Mouse (Mus musculus) ovary, postnatal 14 days (tissue): ENCODE data around the gene Kcnt1.
A peak's percentile ranks its signal among the peaks of the same experiment; 100 is the strongest.
"Not testable (repeated sequence)": the region's sequence is repeated elsewhere in the genome, so short reads cannot be mapped to it uniquely, and the experiment has no call there.

Experiments used
- DNase-seq: peaks from one replicate; pipeline ENCODE4 v3.0.0; 2022; ENCODE audit warnings: low spot score

The Kcnt1 gene

DNA sequence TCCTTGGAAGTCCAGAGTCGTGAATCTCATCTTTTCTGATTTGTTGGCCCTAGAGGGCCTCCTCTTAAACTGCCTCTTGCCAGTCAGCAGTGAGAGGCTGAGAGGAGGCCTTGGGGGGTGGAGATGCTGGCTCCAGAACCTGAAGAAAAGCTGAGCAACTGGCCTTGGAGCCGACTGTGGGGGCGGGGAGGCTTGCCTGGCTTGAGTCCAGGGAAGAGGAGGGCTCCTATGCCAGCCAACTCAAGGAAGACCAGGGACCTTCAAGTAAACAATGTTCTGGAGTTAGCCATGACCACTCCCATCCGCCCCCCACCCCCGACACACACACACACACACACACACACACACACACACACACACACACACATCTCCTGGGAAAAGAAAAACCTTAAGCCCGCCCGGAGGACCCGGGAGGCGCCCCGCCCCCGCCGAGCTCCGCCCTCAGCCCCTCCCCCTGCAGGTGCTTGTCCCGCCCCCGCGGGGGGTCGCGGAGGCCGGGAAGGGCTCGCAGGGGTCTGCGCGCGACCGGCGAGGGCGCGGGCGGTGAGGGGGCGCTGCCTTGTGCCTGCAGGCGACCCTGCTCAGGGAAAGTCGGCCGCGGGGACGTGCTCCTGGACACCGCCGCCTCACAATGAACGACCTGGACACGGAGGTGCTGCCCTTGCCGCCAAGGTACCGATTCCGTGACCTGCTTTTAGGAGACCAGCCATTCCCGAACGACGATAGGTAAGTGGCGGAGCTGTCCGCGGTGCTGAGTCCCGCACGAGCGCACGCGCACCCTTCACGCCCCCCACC lies at the start of gene Kcnt1:
TSS of gene Kcnt1 (plus strand) at position 398 of the 795 bp plus-strand sequence.
- DNase-seq, result peak; percentile 53

DNA sequence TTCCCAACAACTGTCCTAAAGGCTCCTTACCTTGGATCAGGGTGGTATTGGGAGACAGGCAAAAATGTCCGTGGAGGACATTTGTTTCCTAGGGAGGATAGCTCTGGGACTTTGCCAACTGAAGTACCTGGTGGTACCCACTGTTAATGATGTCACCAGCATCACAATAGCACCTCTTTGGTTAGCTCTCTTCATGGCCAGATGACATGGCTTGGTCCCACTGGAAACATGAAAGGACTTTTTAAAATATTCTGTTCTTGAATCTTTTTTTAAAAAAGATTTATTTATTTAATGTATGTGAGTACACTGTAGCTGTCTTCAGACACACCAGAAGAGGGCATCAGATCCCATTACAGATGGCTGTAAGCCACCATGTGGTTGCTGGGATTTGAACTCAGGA lies 47.8 kb upstream of the Kcnt1 start, which contains the start of gene Glt6d1:
TSS of gene Glt6d1 (minus strand) at position 101 of the 400 bp plus-strand sequence.
- DNase-seq, result not testable (repeated sequence)

- no peak for DNase-seq
Measured at GRCm38 (mm10) chr2:25822806-25823205, 40.7 kb upstream of the Kcnt1 start, which contains the start of gene Lcn9. TSS of gene Lcn9 (plus strand) at chr2:25823153.

GRCm38 (mm10) chr2:25824751-25825150 lies 38.8 kb upstream of the Kcnt1 start:
- DNase-seq, result no peak

- no peak for DNase-seq
Measured at GRCm38 (mm10) chr2:25828344-25828947, 35.1 kb upstream of the Kcnt1 start.

DNA sequence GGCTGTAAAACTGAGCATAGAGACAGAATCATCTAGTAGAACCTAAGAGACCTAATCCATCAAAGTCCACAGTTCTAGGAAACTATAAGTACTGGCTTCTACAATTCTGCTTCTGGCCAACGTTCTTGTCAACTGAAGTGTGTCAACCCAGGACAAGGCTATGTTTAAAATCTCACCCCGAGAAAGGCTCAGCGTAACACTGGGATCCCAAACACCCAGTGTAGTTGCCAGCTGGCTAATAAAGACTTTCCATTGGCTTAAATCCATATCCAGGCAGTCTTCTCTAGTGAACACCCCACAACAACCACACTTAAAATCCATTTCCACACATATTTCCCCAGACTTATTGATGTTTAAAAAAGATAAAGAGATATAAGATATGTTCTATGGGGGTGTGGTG lies 32.7 kb upstream of the Kcnt1 start:
- no peak for DNase-seq

DNA sequence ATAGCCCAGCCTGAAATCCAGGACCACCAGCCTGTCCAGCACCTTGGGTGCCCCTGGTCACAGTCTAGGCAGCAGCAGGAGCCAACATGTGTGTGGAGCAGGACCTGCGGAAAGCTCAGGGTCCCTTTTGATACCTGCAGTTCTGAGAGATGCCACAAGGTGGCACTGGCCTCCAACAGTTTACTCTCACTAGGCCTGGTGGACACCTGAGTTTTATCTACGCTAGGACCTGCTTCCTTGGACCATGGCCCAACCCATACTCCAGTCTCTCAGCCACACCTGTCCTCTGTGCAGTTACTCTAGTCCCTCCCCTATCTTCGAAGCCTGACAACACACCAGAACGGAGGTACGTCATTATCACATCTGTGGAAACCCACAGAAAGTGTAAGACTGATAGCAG lies 27.2 kb upstream of the Kcnt1 start:
- peak; percentile 76 for DNase-seq

GRCm38 (mm10) chr2:25842161-25842560 lies 21.4 kb upstream of the Kcnt1 start:
- DNase-seq, result no peak

GRCm38 (mm10) chr2:25842758-25843157 lies 20.8 kb upstream of the Kcnt1 start:
- DNase-seq, result no peak

GRCm38 (mm10) chr2:25844097-25844496 lies 19.4 kb upstream of the Kcnt1 start:
- DNase-seq, result no peak

DNA sequence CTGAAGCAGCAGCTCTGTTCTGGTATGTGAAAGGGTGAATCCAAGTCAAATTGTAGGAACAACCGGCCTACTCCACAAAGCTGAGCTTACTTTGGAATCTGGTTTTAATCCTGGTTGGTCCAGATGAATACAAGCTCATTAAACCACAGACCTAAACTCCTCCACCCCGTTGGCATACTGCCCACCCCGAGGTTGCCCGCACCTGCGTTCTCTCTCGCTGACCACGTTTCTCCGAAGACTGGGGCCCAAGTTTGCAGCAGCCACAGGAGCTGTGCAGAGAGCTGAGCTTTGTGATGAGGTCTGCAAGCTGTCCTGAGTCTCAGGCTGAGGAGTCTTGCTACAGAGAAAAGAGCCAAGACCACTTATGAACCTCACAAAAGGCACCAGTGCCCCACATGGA lies 17.0 kb upstream of the Kcnt1 start:
- DNase-seq, result no peak

DNA sequence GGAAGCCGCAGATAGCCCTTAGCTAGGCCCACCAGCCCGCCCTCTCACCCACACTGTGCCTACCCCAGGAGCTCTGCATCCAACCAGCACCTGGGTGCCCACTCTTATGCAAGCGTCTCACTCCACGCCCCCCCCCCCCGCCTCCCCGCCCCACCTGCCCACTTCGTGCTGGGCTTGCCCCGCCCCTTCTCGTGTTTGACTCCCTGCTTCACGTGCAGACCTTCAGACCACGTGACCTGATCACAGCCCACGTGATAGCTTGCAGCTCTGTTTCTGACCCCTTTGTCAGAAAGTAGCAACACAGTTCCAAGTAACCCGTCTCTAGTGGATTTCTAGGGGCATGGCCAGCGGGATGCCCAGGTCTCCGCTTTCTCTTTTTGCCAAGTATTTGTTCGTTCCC lies 16.3 kb upstream of the Kcnt1 start, which contains the start of gene Sohlh1:
TSS of gene Sohlh1 (minus strand) at position 23 of the 400 bp plus-strand sequence.
- no peak for DNase-seq

- peak; percentile 53 for DNase-seq
Measured at GRCm38 (mm10) chr2:25850330-25850729, 13.2 kb upstream of the Kcnt1 start.

GRCm38 (mm10) chr2:25852626-25853025 lies 10.9 kb upstream of the Kcnt1 start:
- DNase-seq, result no peak

DNA sequence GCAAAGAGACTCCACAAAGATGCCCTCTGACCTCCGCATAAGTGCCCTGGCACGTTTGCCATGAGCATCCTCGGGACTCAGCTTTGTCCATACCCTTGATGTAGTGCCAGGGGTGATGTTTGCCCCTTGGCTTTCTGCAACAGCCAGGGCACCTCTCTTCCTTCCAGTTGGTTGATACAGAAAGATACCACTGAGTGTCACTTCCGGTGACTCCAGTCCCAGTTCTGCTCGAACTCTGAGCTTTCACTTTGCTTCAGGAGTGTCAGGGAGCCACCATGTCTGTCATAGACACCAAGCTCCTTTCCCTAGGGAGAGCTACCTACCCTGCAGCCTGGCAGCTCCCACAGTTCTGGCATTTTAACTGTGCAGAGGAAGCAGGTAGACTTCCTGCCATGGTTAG lies 9.5 kb upstream of the Kcnt1 start:
- no peak for DNase-seq

GRCm38 (mm10) chr2:25859891-25860290 lies 3.6 kb upstream of the Kcnt1 start:
- no peak for DNase-seq

GRCm38 (mm10) chr2:25862038-25862437 lies 1.5 kb upstream of the Kcnt1 start:
- no peak for DNase-seq

- DNase-seq, result no peak
Measured at GRCm38 (mm10) chr2:25862696-25863270, 751 bp upstream of the Kcnt1 start.

DNA sequence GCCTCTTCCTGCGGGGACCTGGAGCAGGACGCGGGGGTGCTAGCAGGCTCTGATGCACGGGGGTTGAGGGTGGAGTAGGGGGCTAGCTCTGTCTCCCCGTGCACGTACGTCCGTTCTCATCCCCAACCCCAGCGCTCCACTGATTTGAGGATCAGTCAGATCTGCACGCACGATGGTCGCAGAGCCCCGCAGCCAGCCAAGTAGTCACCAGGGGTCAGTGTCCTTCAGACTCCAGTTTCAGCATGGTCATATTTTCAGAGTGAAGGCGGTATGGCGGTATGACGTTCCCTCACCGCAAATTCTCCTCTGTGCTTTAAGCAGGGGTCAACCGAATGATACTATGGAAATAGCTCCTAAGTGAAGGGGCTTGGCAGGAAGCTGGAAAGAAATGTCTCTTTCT lies 696 bp downstream of the Kcnt1 start:
- no peak for DNase-seq

DNA sequence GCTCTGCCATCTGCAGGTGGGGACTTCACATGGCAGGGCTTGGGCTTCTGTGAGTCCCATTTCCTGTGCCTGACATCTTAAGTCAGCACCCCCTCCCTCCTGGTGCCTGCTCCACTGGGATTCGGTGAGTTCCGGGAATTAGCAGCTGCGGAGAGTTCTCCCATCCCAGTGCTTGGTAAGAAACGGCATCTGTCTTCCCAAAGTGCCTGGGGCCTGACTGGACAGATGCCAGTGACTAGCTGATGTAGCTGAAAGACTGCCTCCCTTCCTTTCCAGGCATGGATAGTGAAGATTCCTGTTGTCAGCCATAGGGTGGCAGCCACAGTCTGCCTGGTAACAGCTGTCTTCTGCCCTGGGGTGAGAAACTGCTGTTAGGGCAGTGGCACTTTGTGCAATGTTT lies 1.9 kb downstream of the Kcnt1 start:
- DNase-seq, result no peak

DNA sequence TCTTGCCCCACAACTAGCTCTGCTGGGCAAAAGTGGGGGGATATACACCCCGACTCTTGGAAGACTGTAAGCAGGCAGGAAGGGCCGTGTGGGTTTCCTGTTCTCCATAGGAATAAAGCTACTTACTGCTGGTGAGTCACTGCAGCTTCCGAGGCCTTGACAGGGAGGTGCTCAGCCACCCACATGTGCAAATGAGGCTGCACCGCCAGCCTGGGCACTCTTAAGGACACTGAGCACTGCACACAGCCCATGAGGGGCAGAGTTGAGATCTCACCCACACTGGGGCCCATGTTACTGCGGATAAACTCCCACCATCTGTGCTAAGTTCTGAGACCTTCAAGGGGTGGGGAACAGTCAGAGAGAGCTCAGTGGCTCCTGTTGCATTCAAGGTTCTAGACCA lies 3.1 kb downstream of the Kcnt1 start:
- no peak for DNase-seq

- DNase-seq, result no peak
Measured at GRCm38 (mm10) chr2:25877250-25877735, 13.8 kb downstream of the Kcnt1 start.

GRCm38 (mm10) chr2:25877736-25878268 lies 14.3 kb downstream of the Kcnt1 start:
- no peak for DNase-seq
